Mouse (Mus musculus) MEL (cell line): ENCODE data around the gene Thrap3.

Source experiments
- GATA1 ChIP-seq: IDR thresholded peaks from 2 replicates; pipeline ENCODE4 v1.6.1; 2011; ENCODE audit warnings: low read depth, low read length, improper control_type of control experiment
- MEF2A ChIP-seq: IDR thresholded peaks from 2 replicates; pipeline ENCODE4 v1.6.1; 2014; ENCODE audit warnings: low read depth, mild to moderate bottlenecking, inconsistent platforms, low read length, improper control_type of control experiment; ENCODE audit not compliant: poor library complexity, insufficient replicate concordance, severe bottlenecking; ENCODE audit errors: extremely low read depth
- POLR2A ChIP-seq, 2 experiments: IDR thresholded peaks; 2 replicates each; pipeline ENCODE4 v1.6.1; 2011 to 2012; ENCODE audit warnings: low read length in 2 of 2, mild to moderate bottlenecking in 2 of 2, control low read depth in 1 of 2, improper control_type of control experiment in 1 of 2, low read depth in 1 of 2, moderate library complexity in 1 of 2; ENCODE audit not compliant: control insufficient read depth in 1 of 2, insufficient read depth in 1 of 2, poor library complexity in 1 of 2
- SMC3 ChIP-seq: IDR thresholded peaks from 2 replicates; pipeline ENCODE4 v1.6.1; 2011; ENCODE audit warnings: low read depth, low read length, improper control_type of control experiment

DNA sequence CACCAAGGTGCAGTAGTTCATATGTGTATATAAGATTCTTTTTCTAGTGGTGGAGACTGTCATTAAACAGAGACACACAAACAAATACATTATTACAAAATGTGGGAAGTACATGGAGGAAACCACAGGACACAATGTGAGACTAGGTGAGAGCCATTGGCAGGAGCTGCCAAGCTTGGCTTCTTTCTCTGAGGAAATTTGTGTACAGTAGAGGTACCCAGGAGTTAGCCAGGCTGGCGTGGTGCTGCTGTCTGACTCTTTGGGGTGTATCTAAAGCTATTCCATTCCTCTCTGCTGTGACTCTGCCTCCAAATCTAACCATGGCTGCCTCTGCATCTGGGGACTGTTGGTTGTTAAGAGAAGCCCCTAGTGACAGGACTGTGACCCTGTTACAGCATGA lies 83.5 kb downstream of the Thrap3 start:
- TF ChIP-seq MEF2A (no peak), POLR2A (IDR thresholded peaks at IDR 0.05; ENCODE audit: control insufficient read depth in 1 of 2, insufficient read depth in 1 of 2, low read depth in 1 of 2, low read length in 2 of 2, poor library complexity in 1 of 2) (no peak), GATA1 (no peak), SMC3 (no peak)
